Mouse (Mus musculus) spleen, postnatal 4 days (tissue): ENCODE measurements around the gene Atp12a.

Experiments used
- DNase-seq, 2 experiments: peaks; one replicate each; pipeline ENCODE4 v3.0.0; 2022; ENCODE audit warnings: low spot score in 2 of 2

Gene Atp12a

DNA sequence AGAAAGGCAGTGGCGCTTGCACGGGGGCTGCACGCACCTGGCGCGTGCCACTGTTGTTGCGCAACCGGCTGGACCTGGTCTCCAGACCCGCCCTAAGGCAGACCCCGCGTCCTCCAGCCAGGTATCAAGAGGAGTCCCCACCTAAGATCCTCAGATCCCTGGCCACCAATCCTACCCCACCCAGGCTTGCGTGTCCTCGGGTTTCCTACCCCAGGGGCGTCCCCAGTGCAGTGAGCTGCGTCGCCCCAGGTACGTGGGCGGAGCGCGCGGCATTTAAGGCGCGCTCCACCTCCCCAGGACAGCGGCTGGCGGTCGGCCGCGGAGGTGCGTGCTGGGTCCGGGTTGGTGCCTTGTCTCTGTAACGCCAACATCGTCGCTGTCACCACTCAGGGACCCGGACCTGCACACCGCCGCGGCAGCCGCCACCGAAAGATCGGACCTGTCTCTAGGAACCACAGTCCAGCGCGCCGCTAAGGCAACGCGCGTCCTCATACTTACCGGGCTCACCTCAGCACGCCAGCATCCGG lies at the start of gene Atp12a:
Gene Atp12a (plus strand): TSS at position 358 of the 527 bp plus-strand sequence.
- DNase-seq: no peak

DNA sequence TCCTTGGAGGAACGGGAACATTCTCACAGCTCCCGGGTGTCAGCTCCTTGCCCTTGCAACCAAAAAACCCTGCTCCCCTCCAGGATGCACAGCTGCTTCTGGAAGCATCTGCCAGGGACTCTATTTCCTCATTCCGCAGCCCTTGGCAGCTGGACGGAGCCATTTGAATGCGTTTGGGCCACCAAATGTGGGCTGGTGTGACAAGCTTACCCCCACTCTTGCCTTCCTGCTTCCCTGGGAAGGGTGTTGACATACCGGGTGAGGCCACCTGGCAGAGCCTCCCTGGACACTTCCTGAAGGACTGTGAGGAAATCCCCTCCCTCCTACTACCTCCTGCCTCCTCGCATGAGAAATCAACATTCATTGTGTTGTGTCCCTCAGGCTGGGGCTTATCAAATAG lies 49.3 kb upstream of the Atp12a start:
- no peak for DNase-seq

DNA sequence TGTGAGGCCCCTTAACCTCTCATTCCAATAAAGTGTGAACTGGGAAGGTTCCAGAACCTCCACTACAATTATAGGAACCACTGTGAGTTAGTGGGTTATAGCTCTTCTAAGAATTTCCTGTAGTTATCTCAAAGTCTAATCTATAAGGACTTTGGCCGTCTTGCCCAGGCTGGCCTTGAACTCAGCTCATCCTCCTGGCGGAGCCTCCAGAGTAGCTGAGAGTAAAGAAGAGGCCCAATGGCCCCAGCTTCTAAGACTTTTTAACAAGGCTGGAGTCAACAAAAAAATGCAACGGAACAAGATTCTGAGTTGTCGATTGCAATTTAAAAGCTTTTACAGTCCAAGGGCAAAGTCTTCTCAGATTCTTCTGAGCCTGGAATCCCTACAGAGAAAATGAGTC lies 48.5 kb upstream of the Atp12a start:
- no peak for DNase-seq

DNA sequence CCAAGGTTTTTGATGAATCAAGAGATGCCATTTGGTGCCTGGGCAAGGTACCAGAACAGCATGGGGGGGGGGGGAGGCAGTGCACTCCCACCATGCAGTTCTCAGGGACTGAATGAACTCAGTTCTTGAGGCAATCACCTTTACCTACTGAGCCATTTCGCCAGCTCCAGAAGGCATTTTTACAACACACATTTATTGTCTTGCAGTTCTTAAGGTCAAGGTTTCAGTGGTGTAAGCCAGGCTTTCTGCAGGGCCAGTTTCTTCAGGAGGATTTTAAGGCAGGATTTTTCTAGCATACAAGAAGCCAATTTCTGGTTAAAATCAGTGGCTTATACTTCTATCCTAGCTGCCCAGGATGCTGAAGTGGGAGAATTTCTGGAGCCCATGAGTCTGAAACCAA lies 41.9 kb upstream of the Atp12a start:
- DNase-seq: no peak

DNA sequence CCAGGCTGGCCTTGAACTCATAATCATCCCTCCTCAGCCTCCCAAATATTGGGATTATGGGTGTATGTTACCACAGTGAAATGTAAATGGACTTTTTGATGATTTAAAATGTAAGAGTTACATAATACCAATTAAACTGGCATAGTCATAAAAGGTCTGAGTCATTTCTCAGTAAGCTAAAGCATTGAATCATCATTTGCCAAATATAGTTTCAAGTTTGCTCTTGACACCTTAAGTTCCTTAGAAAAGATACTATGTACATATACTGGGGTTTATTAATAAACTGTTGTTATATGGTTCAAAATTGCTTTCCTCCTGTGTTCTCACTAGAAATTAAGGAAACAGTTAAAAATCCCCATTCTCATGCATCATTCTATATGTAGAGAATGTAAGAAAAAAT lies 39.8 kb upstream of the Atp12a start:
- DNase-seq: no peak

DNA sequence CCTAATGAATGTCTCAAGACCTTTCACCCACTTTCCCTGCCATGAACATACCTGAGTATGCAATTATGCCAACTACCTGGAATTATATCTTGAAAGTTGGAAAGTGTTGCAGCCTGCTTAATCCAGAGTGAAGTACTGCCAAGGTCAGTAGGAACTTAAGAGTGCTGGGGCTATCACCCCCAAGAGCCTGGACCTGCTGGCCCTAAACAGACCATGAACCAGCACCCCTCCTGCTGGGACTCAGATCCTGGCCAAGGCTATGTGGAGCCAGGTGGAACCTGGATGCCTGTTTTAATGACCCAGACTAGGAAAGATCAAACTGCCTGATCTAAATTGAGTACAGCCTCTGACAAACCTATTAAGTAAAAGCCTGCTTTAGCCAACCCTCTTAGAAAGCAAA lies 31.2 kb upstream of the Atp12a start:
- no peak for DNase-seq

DNA sequence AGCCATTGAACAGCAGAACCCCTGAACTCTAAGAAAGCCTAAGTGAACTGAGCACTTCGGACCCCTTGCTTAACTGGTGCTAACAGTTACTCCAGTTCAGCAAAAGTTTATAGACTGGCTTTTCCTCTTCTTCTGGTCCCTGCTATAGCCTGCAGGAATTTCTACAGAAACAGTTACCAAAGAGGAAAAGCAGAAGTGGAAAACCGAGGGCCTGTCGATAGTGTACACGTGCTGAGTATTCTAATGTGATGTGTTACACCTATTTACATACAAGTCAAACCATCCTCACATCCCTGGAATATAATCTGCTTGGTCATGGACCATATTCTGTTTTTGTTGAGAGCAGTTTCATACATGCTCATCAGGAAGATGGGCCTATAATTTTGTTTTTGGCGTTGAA lies 30.4 kb upstream of the Atp12a start:
- no peak for DNase-seq

DNA sequence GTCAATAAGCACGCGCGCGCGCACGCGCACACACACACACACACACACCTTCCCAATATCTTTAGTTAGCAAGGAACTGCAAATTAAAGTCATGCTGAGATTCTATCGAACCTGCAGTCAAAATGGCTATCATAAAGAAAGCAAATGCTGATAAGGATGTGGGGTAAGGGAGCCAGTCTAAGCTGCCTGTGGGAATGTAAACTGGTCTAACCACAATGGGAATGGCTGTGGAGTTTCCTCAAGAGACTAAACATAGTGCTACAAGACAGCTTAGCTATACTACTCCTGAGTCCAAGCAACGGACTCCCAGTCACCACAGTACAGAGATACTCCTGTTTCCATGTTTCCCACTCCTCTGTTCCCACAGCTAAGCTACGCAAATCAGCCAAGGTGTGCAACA lies 28.8 kb upstream of the Atp12a start:
- DNase-seq: no peak

DNA sequence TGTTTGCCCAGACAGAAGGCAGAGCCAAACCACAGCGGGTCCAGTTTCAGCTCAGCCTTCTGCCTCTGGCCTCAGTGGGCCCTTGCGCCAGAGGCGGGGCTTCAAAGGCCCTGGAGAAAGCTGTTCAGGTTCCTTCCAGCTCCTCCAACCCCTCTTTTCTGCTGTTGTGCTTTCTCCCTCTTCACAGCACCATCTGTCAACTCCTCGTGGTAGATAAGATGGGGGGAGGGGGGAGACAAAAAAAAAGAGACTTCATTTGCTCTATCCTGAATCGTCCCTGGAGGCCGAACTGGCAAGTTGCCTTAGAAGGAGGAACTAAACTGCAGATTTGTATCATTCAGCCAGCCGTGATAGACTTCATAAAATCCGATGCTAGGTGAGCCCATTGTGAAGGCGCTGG lies 27.8 kb upstream of the Atp12a start:
- DNase-seq: no peak

DNA sequence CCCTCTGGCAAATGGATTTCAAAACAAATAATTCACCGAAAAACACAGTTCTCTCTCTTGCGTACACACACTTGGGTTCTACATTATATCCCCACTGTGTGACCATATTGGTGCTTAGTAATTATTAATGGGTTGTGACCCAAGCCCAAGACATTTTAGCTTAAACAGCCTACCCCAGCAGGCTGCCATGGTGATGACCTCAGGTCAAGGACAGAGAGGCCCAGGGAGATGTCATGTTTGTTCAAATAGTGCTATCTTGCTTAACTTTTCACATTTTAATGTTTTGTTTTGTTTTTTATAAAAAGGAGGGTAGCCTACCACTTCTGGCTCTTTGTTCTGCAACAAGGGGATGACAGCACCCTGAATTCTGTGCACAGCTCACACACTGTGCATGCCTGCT lies 27.2 kb upstream of the Atp12a start:
- DNase-seq: no peak

DNA sequence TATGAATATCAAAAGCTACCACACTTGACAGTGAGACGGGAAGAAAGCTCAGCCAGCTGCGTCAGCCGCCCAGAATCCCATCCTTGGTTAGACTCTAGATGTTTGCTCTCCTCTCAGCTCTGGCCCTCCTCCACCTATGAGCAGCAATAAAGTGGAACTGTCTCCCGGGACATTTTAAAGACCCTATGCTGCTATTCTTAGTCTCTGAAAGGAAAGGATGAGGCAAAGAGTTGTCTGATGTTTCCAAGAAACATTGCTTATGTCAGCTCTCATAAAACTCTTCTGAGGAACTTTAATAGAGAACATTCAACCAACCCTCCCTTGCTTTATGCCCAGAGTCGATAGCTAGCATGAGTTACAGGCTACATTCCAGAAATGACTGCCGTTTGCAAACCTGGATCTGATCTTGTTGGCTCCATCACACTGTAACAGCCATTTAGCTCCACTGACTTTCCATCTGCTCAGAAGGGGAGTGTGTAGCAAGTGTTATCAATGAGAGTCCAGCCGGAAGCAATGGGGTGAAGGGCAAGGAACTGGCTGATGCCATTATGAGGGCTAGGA lies 25.9 kb upstream of the Atp12a start:
- DNase-seq: no peak

DNA sequence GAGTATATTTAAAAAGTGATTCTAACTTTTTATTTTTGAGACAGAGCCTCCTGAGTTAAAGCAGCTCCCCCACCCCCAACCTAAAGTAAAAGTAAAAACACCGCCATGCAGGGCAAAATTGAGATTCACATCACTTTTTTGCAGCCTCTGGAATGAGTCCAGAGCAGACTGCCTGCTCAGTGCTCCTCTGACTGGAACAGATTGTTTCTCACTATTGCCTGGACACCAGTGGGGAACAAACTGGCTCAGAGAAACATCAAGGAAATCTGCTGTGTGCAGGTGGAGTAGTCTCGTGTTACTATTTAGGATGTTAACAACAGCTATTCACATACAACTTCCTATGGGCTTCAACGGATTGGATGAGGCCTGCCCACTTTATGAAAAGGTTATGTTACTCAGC lies 16.2 kb upstream of the Atp12a start:
- no peak for DNase-seq

DNA sequence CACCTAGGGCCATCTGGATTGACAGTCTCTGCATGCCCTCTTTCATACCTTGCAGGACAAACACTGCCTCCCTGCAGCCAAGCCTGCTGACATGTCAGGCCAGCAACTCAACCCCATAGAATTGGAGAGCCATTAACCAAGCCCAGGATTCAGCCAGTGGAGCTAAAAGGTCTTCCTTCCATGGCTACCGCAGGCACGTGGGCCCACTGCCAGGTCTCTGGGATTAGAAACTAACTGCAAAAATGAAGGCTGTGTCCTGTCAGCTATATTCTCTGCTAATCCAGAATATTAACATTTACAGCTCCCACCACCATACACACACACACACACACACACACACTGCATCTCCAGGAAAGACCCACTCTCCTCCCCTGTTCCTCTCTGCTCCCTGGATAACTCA lies 15.3 kb upstream of the Atp12a start:
- no peak for DNase-seq

DNA sequence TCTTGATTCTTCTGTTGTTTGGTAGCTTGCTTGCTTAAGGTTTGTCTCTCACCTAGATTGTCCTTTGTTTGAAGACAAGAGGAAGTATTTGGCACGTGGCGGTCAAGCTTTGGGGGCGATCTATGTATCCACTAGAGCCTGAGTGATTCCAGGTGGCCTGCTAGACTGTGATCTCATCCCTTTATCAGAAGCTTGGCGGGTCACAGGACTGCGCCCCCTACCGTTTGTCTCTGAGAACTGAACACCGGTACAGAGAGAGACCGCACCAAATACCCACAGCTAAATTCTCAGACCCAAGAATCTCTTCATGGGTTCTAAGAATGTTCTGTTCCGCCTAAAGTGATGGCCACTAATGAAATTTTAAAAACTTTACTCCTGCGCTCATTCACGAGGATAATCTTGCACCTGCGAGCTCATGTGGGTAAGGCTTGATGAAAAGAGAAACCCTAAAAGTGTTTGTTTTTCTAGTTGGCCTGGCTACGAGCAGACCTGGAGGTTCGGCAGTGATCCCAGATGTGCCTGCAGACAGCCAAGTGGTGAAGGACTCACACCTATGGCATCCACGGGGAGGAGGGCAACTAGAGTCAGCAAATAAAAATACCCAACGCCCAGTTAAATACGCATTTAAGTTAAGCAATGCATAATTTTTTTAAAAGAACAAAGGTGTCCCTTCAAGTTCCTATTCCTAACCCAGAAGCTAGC lies 12.8 kb upstream of the Atp12a start:
- DNase-seq: no peak

DNA sequence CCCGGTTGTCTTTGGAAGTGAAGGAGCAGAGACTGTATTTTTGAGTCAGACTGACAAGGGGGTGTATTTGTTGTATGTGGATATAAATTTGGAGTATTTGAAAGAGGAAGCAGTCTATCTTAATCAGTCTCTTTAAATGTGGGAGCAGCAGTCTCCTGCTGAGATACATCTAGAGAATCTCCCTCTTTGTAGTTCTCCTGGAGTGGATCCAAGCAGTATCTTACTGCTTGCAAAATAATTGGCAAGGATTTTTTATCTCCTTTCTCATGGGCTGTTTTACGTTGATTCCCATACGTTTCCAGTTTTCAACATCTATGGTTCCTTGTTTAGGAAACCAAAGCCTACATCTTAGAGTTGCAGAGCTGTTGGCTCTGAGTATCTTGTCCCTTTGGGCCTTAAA lies 10.1 kb upstream of the Atp12a start:
- DNase-seq: no peak

DNA sequence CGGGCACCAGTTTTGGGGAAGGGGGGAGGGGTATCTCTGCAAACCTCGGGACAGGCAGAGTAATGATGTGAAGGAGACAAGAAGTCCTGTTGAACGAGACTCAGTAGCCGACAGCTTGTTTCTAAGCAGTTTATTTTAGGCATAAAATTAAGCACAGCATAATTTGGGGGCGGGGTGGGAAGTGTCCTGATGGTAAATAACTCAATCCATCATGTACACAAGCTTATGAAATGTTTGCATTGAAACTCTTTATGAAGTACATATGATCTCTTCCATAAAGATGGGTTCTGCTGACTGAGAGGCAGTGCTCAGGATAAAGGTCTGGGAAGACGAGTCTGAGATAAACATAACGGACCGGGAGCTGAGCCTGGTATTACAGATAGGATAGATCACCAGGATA lies 9.5 kb upstream of the Atp12a start:
- DNase-seq: no peak

DNA sequence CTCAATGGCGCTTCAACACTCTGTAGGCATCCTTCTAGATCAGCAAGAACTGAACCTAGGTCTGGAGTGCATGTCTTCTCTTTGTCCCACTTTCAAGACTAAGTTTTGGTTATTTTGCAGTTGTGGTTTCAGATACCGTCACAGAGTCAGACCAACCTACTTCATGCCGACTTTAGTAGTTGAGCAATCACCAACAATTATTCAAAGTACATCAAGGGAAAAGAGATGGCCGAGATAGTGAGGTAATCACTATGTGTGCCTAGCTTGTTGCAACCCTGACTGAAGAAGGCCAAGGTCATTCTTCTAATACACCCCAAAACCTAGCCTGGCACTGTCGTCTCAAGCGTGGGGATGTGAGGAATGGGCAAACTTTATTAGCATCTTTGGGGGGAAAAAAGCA lies 8.7 kb upstream of the Atp12a start:
- DNase-seq: no peak

DNA sequence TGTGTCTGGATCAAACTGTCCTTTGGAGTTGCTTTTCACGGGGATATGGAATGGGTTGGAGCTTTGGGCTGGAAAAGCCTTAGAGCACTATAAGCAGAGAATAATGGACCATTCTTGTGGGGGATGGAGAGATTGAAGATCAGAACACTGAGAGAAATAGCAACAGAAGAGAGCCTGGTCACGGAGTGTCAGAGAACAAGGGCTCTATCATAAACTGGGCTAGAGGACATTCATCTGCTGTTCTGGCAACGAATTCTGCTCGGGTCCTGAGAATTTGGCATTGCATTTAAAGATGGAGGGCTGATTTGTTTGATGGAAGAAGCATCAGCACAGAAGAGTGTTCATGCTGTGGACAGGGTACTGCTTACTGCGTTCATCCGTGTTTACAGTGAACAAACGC lies 6.4 kb upstream of the Atp12a start:
- no peak for DNase-seq

DNA sequence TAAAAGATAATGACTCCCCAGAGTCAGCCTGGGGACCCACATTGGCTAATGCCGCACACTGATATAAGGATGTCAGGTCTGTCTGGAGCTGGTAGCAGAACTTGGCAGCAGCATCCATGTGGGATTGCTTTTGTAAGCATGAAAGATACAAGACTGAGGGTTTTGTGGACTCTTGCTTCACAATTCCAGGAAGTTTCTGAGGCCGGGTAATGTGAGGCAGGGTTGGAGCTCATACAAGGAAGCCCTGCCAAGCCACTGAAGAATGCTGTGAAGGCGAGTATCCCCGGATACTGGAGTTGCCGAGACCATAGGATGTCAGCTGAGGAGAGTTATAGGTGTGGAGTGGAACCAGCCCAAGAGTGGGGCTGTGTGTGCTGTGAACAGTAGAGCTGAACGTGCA lies 5.7 kb upstream of the Atp12a start:
- DNase-seq: no peak

DNA sequence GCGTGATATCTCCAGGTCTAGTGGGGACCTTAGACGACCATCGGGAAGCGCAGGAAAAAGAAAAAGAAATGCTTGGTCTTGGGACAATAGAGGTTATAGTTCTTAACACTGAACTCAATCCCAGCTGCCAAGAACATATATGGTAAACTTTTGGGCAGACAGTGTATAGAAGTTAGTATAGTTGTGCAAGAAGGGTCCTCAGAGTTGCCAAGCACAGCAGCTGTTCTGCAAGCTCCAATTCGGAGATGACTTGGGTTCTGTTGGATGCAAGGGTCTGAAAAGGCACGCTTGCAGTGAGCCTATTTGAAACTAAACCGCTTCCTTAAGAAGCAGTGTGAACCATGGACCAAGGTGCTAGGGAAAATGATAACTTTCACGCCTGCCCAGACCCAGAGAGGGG lies 424 bp downstream of the Atp12a start:
- no peak for DNase-seq

DNA sequence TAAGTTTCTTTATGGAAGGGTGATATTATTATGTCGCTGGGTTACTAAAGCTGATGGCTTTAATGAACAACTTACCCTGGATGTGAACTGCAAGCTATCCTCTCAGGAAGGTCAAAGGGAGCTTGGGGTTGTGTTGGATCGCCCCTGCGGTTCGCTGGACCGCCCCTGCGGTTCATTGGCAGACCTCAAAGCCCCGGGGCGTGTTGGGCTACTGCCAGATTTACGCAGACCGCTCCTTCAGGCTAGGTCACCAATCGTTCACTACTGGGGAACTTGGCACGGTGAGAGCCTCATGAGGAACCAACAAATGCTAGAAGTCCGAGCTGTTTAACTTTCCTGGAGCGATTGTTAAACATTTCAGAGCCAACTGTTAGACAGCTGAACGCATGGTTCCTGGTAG lies 1.8 kb downstream of the Atp12a start:
- DNase-seq: no peak

DNA sequence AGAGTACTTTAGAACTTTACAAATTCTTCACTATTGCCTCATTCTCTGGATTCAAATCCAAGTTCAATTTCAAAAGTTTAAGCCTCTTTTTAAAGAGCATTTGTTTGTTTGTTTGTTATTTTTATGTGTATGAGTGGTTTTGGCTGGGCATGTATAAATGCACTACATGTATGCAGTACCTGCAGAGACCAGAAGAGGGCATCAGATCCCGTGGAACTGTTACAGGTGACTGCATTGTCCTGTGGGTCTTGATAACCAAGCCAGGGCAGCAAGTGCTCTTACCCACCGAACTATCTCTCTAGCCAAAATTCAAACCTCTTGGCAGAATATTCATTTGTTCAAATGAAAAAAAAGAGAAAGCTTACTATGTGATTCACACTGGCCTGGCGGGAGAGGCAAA lies 4.0 kb downstream of the Atp12a start:
- DNase-seq: peak in 1 of 2 experiments; percentile 68

DNA sequence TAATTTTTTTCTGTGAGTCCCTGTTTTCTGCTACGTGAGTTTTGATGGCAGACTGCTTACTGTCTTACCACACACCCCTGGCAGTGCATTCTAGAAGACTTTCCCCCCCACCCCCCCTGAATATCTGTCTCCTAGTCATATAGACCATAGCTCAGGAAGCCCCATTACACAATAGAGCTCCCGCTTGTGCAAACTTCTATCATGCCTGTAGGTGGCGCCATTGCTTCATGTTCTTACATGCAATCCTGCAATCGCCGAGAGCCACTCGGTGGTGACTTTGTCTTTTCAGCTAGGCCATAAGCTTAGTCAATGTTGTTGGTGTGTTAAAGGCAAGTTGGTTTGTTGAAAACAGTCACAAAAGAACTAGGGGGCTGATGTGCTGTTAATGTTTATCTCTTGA lies 10.9 kb downstream of the Atp12a start:
- DNase-seq: peak; percentile 69 to 87

DNA sequence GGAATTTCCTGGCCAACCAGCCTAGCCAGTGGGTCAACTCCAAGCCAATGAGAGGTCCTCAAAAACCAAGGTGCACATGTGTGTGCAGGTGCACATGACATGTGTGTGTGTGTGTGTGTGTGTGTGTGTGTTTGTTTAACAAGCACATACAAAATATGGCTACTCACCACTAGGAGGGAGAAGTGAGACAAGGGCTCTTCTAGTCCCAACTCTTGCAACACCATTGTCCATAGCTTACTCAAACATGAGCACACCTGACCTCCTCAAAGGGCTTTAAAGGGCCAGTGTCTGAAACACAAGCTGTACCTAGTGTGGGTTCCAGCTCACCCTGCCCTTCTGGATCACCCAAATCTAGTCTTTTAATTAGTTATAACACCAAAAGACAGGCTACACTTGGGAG lies 12.9 kb downstream of the Atp12a start:
- DNase-seq: no peak
